8 mouse cellular contexts compared by ENCODE assay signal in the genomic region with DNA sequence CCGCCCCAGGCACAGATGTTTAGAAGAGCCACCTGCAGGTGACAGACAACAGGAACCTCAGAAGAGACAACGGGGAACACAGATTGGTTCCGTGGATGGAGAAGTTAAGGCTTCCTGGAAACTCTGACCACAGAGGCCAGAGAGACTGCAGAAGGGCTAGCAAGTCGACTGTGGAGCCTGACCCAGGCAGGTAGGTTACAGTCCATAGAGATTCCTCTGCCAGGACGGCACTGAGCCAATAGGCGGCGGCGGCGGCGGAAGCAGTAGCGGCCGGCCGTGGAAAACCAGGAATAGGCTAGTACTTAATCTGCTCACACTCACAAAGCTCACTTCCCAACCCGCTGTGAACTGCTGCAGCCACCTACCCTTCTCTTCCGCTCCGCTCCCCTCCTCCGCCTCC. TPM values are rescaled to one million over a fixed set of nuclear protein-coding genes. Genes with fewer than 3 reads are reported as not detected.
DNase-seq lines count a peak whose midpoint lies in the region; ATAC-seq and TF ChIP-seq lines count a peak whose summit lies in the region.

No protein-coding gene starts in this region.

- peak overlapping the region; percentile 1; the same call in 1 of the 2 replicates for H3K4me3 ChIP-seq in liver, postnatal 0 days (ENCODE audit: low read depth, low read length)
- peak overlapping the region; percentile 2; the same call in 1 of the 2 replicates for H3K4me3 ChIP-seq in olfactory bulb, adult 2 months (ENCODE audit: insufficient read depth, low read depth, low read length)

- H3K36me3 ChIP-seq in liver, postnatal 0 days (replicated peaks; ENCODE audit: insufficient read depth, low read length): no peaks in the 10 kb centered on the region

- TF ChIP-seq POLR2A in olfactory bulb, adult 2 months (IDR thresholded peaks at IDR 0.05; ENCODE audit: insufficient read depth, low read depth, low read length): no peak

- peaks cover 6% of the 10 kb centered on the region for H3K27me3 ChIP-seq in liver, postnatal 0 days (ENCODE audit: insufficient read depth, low read length)

- no peak overlapping the region for H3K9ac ChIP-seq in liver, postnatal 0 days (replicated peaks)

- WGBS in liver, postnatal 0 days (ENCODE audit: insufficient replicate concordance): 8% methylated on average over 17 of the region's 17 CpGs
- WGBS in olfactory bulb, adult 2 months: 6% methylated on average over 16 of the region's 17 CpGs

- peak; percentile 6; the same call in 1 of the 2 replicates for ATAC-seq in common myeloid progenitor, adult 5-6 weeks (replicated peaks; ENCODE audit: low read depth, poor library complexity, severe bottlenecking)
- no peak for ATAC-seq in liver, postnatal 0 days

- peak overlapping the region; percentile 42 for H3K4me2 ChIP-seq in liver, postnatal 0 days (ENCODE audit: low read depth, low read length)

- DNase-seq in left cerebral cortex, adult 18-20 months (ENCODE audit: low spot score in 2 of 2): peak; percentile 29 to 47
- DNase-seq in left cerebral cortex, postnatal 4 days: no peak
- peak; percentile 66 for DNase-seq in heart, adult 8-10 months (ENCODE audit: low spot score)
- DNase-seq in kidney, adult 11 months: peak; percentile 83
- DNase-seq in liver, postnatal 0 days: peak; percentile 65
- DNase-seq in layer of hippocampus, adult 11-12 months (ENCODE audit: low spot score): no peak

- H3K27ac ChIP-seq in liver, postnatal 0 days (ENCODE audit: low read depth): peak overlapping the region; percentile 12; the same call in 1 of the 2 replicates
- peak overlapping the region; percentile 51; the same call in 1 of the 2 replicates for H3K27ac ChIP-seq in olfactory bulb, adult 2 months (ENCODE audit: insufficient read depth, low read depth, low read length)

- H3K9me3 ChIP-seq in liver, postnatal 0 days (ENCODE audit: low read length): no peaks in the 10 kb centered on the region

- no peak for TF ChIP-seq CTCF in liver, postnatal 0 days (IDR thresholded peaks at IDR 0.05; ENCODE audit: low read depth)
- no peak for TF ChIP-seq CTCF in olfactory bulb, adult 2 months (IDR thresholded peaks at IDR 0.05; ENCODE audit: insufficient read depth, low read depth, low read length)

- intact Hi-C loops in left cerebral cortex, postnatal 4 days (cut with DNase I): loop anchor here (5.0 kb wide), 1 partner anchor 179 kb away; no protein-coding TSS in a partner anchor

- H3K4me1 ChIP-seq in liver, postnatal 0 days (ENCODE audit: insufficient read depth): peaks cover 7% of the 10 kb centered on the region
- peaks cover 6% of the 10 kb centered on the region for H3K4me1 ChIP-seq in olfactory bulb, adult 2 months (ENCODE audit: control insufficient read depth, insufficient read depth, low read length)

- no peak for TF ChIP-seq EP300 in liver, postnatal 0 days (IDR thresholded peaks at IDR 0.05; ENCODE audit: low read depth)

RNA-seq across cellular contexts. Expression of a gene that starts 3.7 kb away (rescaled TPM):
- 100 to 1,000 TPM; 103 to 122 TPM for total RNA-seq in left cerebral cortex, adult 18-20 months (2021)
- total RNA-seq in left cerebral cortex, postnatal 4 days (2021): 100 to 1,000 TPM; 119 to 123 TPM
- total RNA-seq in common myeloid progenitor, adult 5-6 weeks (2017): 643 and 733 TPM in 2 replicates
- 100 to 1,000 TPM; 164 to 190 (median 179) TPM for total RNA-seq in heart, adult 8-10 months (2022)
- polyA plus RNA-seq in liver, postnatal 0 days (2015; fragmentation: Nextera tagmentation; extraction: Ambion mirVana): 253 and 267 TPM in 2 replicates
- polyA plus RNA-seq in olfactory bulb, adult 2 months (2012; ENCODE audit: insufficient read depth, insufficient read length, low replicate concordance, missing spikeins): not detected in 2 replicates

RNA-seq across cellular contexts. Expression of a gene that starts 5.6 kb away (rescaled TPM):
- total RNA-seq in left cerebral cortex, adult 18-20 months (2021): 10 to 100 TPM; 85.1 to 93.3 TPM
- 10 to 100 TPM; 15.0 to 16.6 TPM for total RNA-seq in left cerebral cortex, postnatal 4 days (2021)
- 3.1 and 5.3 TPM in 2 replicates for total RNA-seq in common myeloid progenitor, adult 5-6 weeks (2017)
- 100 to 1,000 TPM; 179 to 263 (median 215) TPM for total RNA-seq in heart, adult 8-10 months (2022)
- 2.4 and 3.3 TPM in 2 replicates for polyA plus RNA-seq in liver, postnatal 0 days (2015; fragmentation: Nextera tagmentation; extraction: Ambion mirVana)
- polyA plus RNA-seq in olfactory bulb, adult 2 months (2012; ENCODE audit: insufficient read depth, insufficient read length, low replicate concordance, missing spikeins): not detected in 2 replicates

RNA-seq across cellular contexts. Expression of a gene that starts 15.9 kb away (rescaled TPM):
- total RNA-seq in left cerebral cortex, adult 18-20 months (2021): 10 to 100 TPM; 22.6 to 25.9 TPM
- total RNA-seq in left cerebral cortex, postnatal 4 days (2021): 10 to 100 TPM; 27.5 to 30.8 TPM
- total RNA-seq in common myeloid progenitor, adult 5-6 weeks (2017): 18.5 and 21.4 TPM in 2 replicates
- total RNA-seq in heart, adult 8-10 months (2022): 1 to 10 TPM; 4.2 to 6.6 (median 5.5) TPM
- polyA plus RNA-seq in liver, postnatal 0 days (2015; fragmentation: Nextera tagmentation; extraction: Ambion mirVana): 3.6 and 3.7 TPM in 2 replicates
- not detected in 2 replicates for polyA plus RNA-seq in olfactory bulb, adult 2 months (2012; ENCODE audit: insufficient read depth, insufficient read length, low replicate concordance, missing spikeins)

RNA-seq across cellular contexts. Expression of a gene that starts 42.2 kb away (rescaled TPM):
- 10 to 100 TPM; 30.6 to 31.3 TPM for total RNA-seq in left cerebral cortex, adult 18-20 months (2021)
- total RNA-seq in left cerebral cortex, postnatal 4 days (2021): 10 to 100 TPM; 44.4 to 46.9 TPM
- 37.9 and 61.6 TPM in 2 replicates for total RNA-seq in common myeloid progenitor, adult 5-6 weeks (2017)
- total RNA-seq in heart, adult 8-10 months (2022): 10 to 100 TPM; 22.3 to 29.9 (median 28.5) TPM
- 26.3 and 30.7 TPM in 2 replicates for polyA plus RNA-seq in liver, postnatal 0 days (2015; fragmentation: Nextera tagmentation; extraction: Ambion mirVana)
- not detected in 2 replicates for polyA plus RNA-seq in olfactory bulb, adult 2 months (2012; ENCODE audit: insufficient read depth, insufficient read length, low replicate concordance, missing spikeins)

RNA-seq across cellular contexts. Expression of a gene that starts 42.2 kb away (rescaled TPM):
- total RNA-seq in left cerebral cortex, adult 18-20 months (2021): 10 to 100 TPM; 25.0 to 29.6 TPM
- 10 to 100 TPM; 36.3 to 37.1 TPM for total RNA-seq in left cerebral cortex, postnatal 4 days (2021)
- total RNA-seq in common myeloid progenitor, adult 5-6 weeks (2017): 33.8 and 39.2 TPM in 2 replicates
- total RNA-seq in heart, adult 8-10 months (2022): 10 to 100 TPM; 17.8 to 21.5 (median 20.1) TPM
- polyA plus RNA-seq in liver, postnatal 0 days (2015; fragmentation: Nextera tagmentation; extraction: Ambion mirVana): 13.2 and 14.7 TPM in 2 replicates
- not detected in 2 replicates for polyA plus RNA-seq in olfactory bulb, adult 2 months (2012; ENCODE audit: insufficient read depth, insufficient read length, low replicate concordance, missing spikeins)

Comparison
In these comparisons a context has a peak if more than half of its experiments do, and no peak if none do; other contexts are left out.
1. DNase-seq: peak in left cerebral cortex, adult 18-20 months (2 of 2), heart, adult 8-10 months (single experiment), kidney, adult 11 months (single experiment) and liver, postnatal 0 days (single experiment); none in left cerebral cortex, postnatal 4 days (single experiment) and layer of hippocampus, adult 11-12 months (single experiment).
2. RNA of a gene that starts 5.6 kb away (total RNA-seq): 179 to 263 TPM in heart, adult 8-10 months and 85.1 to 93.3 TPM in left cerebral cortex, adult 18-20 months; 15.0 to 16.6 TPM in left cerebral cortex, postnatal 4 days and 3.1 to 5.3 TPM in common myeloid progenitor, adult 5-6 weeks; every median in the first group is over 4 times any median in the second.